Mouse (Mus musculus): ENCODE measurements around the gene Hyal6.

- TF ChIP-seq CTCF (IDR thresholded peaks at IDR 0.05; ENCODE audit: low read depth, low read length) (no peak), POLR2A (IDR thresholded peaks at IDR 0.05; ENCODE audit: borderline replicate concordance, low read depth, low read length) (no peak)
Observed at GRCm38 (mm10) chr6:24728130-24728529, 4.9 kb upstream of the Hyal6 start.

Data from bone marrow macrophage, adult 2 months (primary cell).